Mouse (Mus musculus) forebrain, embryonic 10.5 days (tissue): ENCODE results near the gene Polr1d. TPM values are rescaled to one million over a fixed set of nuclear protein-coding genes. Genes with fewer than 3 reads are reported as not detected.

Experiments
- DNase-seq: peaks from one replicate; pipeline ENCODE4 v3.0.0-alpha.2; 2017; ENCODE audit warnings: low spot score; ENCODE audit errors: extremely low spot score
- H3K27ac ChIP-seq: fragments of 300-500 bp; sonication (generic); 2 replicates; pipeline ENCODE4 v1.5.1; 2016; ENCODE audit warnings: mild to moderate bottlenecking
- H3K27me3 ChIP-seq: fragments of 300-500 bp; sonication (generic); 2 replicates; pipeline ENCODE4 v1.6.1; 2016; ENCODE audit warnings: mild to moderate bottlenecking; ENCODE audit not compliant: poor library complexity, severe bottlenecking
- H3K36me3 ChIP-seq: fragments of 300-500 bp; sonication (generic); replicated peaks from 2 replicates; pipeline ENCODE4 v1.6.1; 2016; ENCODE audit warnings: mild to moderate bottlenecking, moderate library complexity
- H3K4me1 ChIP-seq: fragments of 300-500 bp; sonication (generic); 2 replicates; pipeline ENCODE4 v1.6.1; 2016
- H3K4me3 ChIP-seq: fragments of 300-500 bp; sonication (generic); 2 replicates; pipeline ENCODE4 v1.5.1; 2016; ENCODE audit warnings: mild to moderate bottlenecking, moderate library complexity
- H3K9me3 ChIP-seq: fragments of 300-500 bp; sonication (generic); 2 replicates; pipeline ENCODE4 v1.6.1; 2016; ENCODE audit warnings: mild to moderate bottlenecking, moderate library complexity
- WGBS: fragments of 180-500 bp; shearing (Covaris S2); methylation state at CpG from one replicate; pipeline ENCODE4 v1.1.7; 2016; 5-methylcytosine and 5-hydroxymethylcytosine counted together
- polyA plus RNA-seq: library from polyadenylated mRNA; unstranded; fragments of >200 nt; fragmentation: Nextera tagmentation; extraction: Ambion mirVana; gene quantifications from 2 replicates; pipeline ENCODE4 v1.2.1, GENCODE M21; 2016

The Polr1d gene
- polyA plus RNA-seq, 1 experiment from 2014 or later = 132 TPM

DNA sequence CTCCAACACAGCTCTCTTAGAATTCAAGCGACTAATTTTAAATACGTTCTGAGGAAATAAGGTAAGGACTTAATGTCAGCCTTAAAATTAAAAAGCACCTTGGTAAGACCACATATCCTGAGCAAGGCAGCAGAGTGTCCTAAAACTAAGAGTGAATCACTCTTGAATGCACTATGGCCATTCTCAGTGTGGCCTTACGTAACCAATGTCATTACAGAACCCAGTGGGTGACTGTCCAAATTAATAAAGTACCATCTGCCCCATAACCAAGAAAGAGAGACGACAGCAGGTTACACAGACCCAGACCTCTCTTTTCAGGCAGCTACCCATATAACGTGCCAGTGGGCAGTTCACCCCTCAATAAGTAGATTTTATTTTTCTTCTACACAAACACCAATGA, 18.2 kb upstream of the Polr1d start:
- no peaks in the 10 kb centered on the region for H3K9me3 ChIP-seq
- H3K36me3 ChIP-seq = no peaks in the 10 kb centered on the region
- 93% methylated on average over 5 of the region's 5 CpGs for WGBS
- H3K4me3 ChIP-seq = no peak overlapping the region
- H3K27ac ChIP-seq = no peak overlapping the region
- H3K4me1 ChIP-seq = peaks cover 1% of the 10 kb centered on the region; the same call in 1 of the 2 replicates
- no peaks in the 10 kb centered on the region for H3K27me3 ChIP-seq
- DNase-seq = no peak

DNA sequence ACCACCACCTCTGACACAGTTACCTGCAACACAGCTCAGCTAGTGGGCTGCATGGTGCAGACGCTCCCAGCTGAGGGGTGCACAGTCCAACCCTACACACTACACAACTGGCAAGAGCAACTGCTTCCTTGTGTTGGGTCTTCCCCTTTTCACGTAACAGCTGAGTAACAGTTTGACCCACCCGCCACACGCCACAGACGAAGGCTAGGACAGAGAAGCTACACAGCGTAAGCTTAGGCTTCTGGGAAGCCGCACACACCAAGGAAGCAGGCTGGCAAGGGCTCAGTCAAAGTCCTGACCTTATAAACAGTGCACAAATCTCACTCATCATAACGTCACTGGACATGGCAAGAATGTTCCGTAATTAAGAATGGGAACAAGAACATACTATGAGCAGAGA, 17.5 kb upstream of the Polr1d start:
- WGBS = 91% methylated on average over 9 of the region's 9 CpGs
- Histone ChIP-seq H3K9me3 (no peaks in the 10 kb centered on the region), H3K27me3 (no peaks in the 10 kb centered on the region)

DNA sequence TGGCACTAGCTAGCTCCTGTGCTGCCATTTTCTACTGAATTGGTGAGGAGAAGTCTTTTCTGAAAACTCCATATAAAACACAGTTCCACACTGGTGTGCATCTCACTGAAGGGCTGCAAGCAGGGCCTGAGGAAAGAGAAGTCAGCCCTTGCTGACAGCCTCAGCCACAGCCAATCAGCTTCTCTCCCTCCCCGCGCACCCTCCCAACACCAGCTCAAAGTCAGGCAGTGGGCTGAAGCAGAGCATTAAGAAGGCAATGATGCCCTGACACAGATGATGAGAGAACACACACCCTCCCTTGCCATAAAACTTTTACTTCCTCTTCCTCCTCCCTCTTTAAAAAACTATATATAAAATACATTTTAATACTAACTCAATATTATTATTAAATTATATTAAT, 16.8 kb upstream of the Polr1d start:
- DNase-seq = no peak
- H3K4me1 ChIP-seq = no peaks in the 10 kb centered on the region
- H3K9me3 ChIP-seq = no peaks in the 10 kb centered on the region
- no peaks in the 10 kb centered on the region for H3K27me3 ChIP-seq
- H3K36me3 ChIP-seq = no peaks in the 10 kb centered on the region
- H3K27ac ChIP-seq = no peak overlapping the region
- H3K4me3 ChIP-seq = no peak overlapping the region
- WGBS = 95% methylated on average over 2 of the region's 2 CpGs

More for the DNA sequence above, 17.5 kb upstream of the Polr1d start:
- no peak for DNase-seq
- H3K36me3 ChIP-seq = no peaks in the 10 kb centered on the region
- no peak overlapping the region for H3K27ac ChIP-seq
- no peaks in the 10 kb centered on the region for H3K4me1 ChIP-seq
- no peak overlapping the region for H3K4me3 ChIP-seq

DNA sequence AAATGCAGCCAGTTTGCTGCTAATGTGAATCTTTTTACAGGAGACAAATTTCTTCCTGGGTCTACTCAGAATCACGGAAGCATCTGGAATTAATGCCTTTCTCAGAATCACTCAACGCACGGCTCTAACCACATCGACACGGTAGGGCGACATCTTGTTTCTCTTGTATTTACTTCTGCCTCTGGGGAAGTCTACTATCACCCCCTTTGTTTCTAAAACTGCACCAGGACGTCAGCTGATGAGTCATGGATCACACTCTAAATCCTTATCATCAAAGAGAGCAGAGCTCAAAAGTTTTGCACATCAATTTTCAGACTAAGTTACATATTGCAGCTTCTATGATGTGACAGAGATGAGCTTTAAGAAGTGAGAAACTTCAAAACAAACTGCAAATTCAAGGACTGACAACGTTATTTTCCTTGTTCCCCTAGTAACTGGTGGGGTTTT, 13.6 kb upstream of the Polr1d start:
- no peak for DNase-seq
- H3K36me3 ChIP-seq = no peaks in the 10 kb centered on the region
- no peaks in the 10 kb centered on the region for H3K27me3 ChIP-seq
- no peak overlapping the region for H3K4me3 ChIP-seq
- 0 out of 2 replicates have a peak, but pooled peaks cover 4% of the 10 kb centered on the region for H3K4me1 ChIP-seq
- H3K27ac ChIP-seq = no peak overlapping the region
- 81% methylated on average over 8 of the region's 8 CpGs for WGBS
- no peaks in the 10 kb centered on the region for H3K9me3 ChIP-seq

DNA sequence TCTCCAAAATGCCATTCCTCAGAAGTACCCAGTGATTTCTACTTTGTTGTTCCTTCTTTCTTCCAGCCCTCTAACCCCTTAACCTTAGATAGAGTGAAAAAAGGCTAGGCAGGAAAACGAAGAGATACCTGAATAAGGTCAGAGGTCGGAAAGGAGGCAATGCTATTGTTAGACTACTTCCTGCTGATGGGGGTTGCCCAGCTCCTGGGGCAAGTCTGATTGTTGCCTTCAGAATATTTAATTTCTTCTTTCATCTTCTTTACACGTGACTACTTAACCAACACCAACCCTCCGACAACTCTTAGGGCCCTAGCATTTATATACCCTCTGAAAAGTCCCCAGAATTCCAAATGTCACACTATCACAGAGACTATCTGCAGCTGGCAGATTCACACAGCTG, 10.7 kb upstream of the Polr1d start:
- no peaks in the 10 kb centered on the region for H3K27me3 ChIP-seq
- DNase-seq = no peak
- H3K4me3 ChIP-seq = no peak overlapping the region
- peaks cover 11% of the 10 kb centered on the region for H3K4me1 ChIP-seq
- WGBS = 59% methylated on average over 4 of the region's 4 CpGs
- no peaks in the 10 kb centered on the region for H3K9me3 ChIP-seq
- no peaks in the 10 kb centered on the region for H3K36me3 ChIP-seq
- H3K27ac ChIP-seq = no peak overlapping the region

DNA sequence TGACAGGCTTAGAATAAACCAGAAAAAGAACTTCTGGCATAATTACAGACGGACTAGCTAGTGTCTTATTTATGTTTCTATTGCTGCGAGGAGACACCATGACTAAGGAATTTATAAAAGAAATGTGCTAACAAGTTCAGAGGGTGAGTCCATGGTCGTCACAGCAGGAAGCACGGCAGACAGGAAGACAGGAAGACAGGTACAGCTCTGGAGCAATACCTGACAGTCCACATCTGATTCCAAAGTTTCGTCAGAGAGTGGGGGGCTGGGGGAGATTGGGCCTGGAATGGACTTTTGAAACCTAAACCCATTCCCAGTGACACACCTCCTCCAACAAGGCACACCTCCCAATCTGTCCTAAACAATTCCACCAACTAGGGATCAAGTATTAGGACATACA, 9.9 kb upstream of the Polr1d start:
- H3K4me1 ChIP-seq = peaks cover 13% of the 10 kb centered on the region
- H3K4me3 ChIP-seq = no peak overlapping the region
- 79% methylated on average over 5 of the region's 5 CpGs for WGBS
- no peak overlapping the region for H3K27ac ChIP-seq
- no peak for DNase-seq
- H3K9me3 ChIP-seq = no peaks in the 10 kb centered on the region
- no peaks in the 10 kb centered on the region for H3K36me3 ChIP-seq
- H3K27me3 ChIP-seq = no peaks in the 10 kb centered on the region

DNA sequence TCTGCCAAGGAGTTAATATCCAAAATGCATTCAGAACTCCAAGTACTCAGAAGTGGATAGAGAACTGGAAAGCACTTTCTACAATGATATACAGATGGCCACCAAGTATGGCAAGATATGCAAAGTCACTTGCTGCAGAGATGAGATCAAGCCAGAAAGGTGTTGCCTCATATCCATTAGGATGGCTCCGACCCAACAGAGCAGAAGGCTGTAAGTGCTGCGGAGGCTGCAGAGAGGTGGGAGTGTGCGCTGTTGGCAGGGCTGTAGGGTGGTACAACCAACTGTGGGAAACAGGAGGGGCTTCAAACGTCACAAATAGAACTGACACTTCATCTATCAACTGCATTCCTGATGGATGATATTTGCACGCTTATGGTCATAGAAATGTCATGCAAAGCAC, 8.0 kb upstream of the Polr1d start:
- DNase-seq = no peak
- WGBS = 88% methylated on average over 5 of the region's 5 CpGs
- Histone ChIP-seq H3K27ac (no peak overlapping the region), H3K9me3 (no peaks in the 10 kb centered on the region), H3K27me3 (no peaks in the 10 kb centered on the region), H3K4me3 (no peak overlapping the region), H3K4me1 (peaks cover 15% of the 10 kb centered on the region), H3K36me3 (no peaks in the 10 kb centered on the region)

DNA sequence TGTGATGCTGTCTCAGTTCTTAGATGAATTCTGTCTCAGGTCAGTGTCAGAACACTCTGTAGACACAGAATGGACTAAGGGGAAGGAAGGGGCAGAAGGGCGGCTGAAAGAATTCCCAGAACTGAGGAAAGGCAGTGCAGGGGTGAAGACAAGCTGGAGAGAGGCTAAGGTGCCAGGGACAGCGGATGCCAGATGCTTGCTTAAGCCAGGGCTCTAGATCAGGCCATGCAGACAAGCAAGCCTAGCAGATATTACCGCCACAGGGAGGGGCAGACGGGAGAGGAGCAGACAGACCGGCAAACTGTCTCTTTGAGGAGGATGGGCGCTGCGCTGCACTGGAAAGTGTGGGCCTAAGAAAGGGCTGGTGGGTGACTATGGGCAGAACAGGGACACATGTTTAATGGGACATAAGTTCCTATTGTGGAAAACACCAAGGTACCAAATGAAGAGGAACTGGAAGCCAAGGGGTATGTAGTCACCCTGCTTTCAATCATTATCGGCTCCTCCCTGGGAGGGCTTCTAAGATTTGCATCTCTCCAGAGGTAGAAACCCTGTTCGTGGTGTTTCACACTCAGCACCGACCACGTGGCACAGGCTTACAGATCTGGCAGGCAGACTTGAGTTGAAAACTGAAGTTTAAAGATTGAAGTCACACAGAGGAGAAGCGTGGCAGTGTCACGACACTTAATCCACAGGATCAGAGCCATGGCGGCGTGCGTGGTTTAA, 5.9 kb upstream of the Polr1d start:
- no peak overlapping the region for H3K27ac ChIP-seq
- no peak for DNase-seq
- 79% methylated on average over 16 of the region's 16 CpGs for WGBS
- H3K4me3 ChIP-seq = no peak overlapping the region
- no peaks in the 10 kb centered on the region for H3K27me3 ChIP-seq
- peaks cover 26% of the 10 kb centered on the region for H3K4me1 ChIP-seq
- H3K36me3 ChIP-seq = no peaks in the 10 kb centered on the region
- no peaks in the 10 kb centered on the region for H3K9me3 ChIP-seq

DNA sequence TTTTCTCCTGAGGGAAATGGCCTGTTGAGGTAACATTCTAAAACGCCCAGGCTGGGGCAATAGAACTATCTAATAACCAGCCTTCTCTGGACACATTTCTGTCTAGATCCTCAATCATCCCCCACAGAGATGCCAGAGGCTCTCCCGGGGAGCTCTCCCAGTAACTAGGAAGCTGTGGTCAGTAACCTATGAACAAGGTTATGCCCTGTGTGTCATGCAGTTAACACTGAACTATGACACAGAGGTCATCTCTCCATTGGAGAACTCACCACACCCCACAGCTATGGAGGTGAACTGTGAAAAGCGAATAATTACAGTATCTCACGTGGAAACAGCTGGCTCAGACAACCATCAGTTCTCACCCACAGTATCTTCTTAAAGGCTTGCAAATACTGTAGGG, 5.0 kb upstream of the Polr1d start:
- H3K27me3 ChIP-seq = no peaks in the 10 kb centered on the region
- WGBS = 75% methylated on average over 4 of the region's 4 CpGs
- no peak overlapping the region for H3K27ac ChIP-seq
- H3K4me3 ChIP-seq = no peak overlapping the region
- no peak for DNase-seq
- peaks cover 23% of the 10 kb centered on the region for H3K4me1 ChIP-seq
- H3K36me3 ChIP-seq = no peaks in the 10 kb centered on the region
- H3K9me3 ChIP-seq = no peaks in the 10 kb centered on the region

DNA sequence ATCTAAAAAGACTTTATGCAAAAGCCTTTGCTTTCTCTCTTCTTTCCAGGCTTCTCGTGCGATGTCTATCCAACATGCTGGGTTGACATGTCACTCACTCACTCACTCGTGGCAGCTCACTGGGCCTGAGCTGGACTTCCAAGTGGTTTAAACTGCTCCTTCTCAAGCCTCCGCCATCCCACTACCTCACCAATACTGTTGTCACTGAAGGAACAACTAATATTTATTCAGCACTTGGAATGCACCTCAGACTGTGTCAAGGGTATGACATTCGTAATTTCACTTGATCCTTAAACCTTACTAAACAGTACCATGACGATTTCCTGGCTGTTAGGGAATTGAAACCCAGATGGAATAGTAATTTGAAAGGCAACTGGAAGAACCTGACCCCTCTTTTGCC, 3.0 kb upstream of the Polr1d start:
- Histone ChIP-seq H3K27me3 (no peaks in the 10 kb centered on the region), H3K4me1 (peaks cover 36% of the 10 kb centered on the region), H3K27ac (no peak overlapping the region), H3K4me3 (no peak overlapping the region), H3K9me3 (no peaks in the 10 kb centered on the region), H3K36me3 (peaks cover 3% of the 10 kb centered on the region)
- DNase-seq = no peak
- whole genome bisulfite sequencing = 92% methylated on average over 6 of the region's 6 CpGs

DNA sequence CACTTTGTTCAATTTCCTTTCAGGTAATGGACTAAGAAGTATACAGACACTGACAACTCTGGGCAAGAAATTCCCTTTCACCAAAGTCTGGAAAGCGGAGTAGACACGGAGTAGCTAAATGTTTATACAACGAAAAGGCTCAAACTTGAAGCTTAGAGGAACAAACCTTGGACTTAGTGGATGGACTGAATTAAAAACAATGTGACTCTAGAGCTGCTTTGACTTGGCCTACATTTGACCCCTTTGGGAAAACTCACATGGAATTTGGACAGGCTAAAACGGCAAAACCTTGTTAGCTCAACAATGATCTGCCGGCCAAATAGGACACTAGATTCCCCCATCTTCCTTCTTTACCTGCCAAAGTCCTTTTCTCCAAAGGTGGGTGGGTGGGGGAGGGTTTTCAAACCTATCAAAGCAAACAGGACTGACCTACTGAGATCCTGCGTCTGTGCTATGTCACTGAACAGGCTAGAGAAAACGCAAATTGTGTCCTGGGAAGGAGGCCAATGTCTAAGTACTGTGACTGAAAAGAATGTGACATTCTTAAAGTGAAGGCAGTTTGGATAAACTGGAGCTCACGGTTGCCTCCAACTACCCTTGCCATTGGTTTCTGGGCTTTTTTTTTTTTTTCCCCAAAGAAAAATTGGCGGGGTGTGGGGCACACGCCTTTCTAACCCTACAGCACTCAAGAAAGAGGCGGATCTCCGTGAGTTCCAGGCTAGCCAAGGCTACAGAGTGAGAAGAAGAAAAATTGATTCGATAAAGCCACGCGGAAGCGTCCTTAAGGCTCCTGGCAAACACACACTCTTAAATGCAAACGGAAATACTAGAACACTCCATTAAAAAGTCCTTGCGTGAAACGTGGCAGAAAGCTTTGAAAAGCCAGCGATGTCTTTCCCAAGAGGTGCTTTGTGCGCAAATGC, 1.5 kb upstream of the Polr1d start:
- 18% methylated on average over 21 of the region's 21 CpGs for WGBS
- H3K27ac ChIP-seq = peak overlapping the region; percentile 89
- H3K27me3 ChIP-seq = no peaks in the 10 kb centered on the region
- H3K4me1 ChIP-seq = peaks cover 34% of the 10 kb centered on the region
- H3K36me3 ChIP-seq = peaks cover 18% of the 10 kb centered on the region
- no peaks in the 10 kb centered on the region for H3K9me3 ChIP-seq
- peak overlapping the region; percentile 79 for H3K4me3 ChIP-seq
- no peak for DNase-seq

DNA sequence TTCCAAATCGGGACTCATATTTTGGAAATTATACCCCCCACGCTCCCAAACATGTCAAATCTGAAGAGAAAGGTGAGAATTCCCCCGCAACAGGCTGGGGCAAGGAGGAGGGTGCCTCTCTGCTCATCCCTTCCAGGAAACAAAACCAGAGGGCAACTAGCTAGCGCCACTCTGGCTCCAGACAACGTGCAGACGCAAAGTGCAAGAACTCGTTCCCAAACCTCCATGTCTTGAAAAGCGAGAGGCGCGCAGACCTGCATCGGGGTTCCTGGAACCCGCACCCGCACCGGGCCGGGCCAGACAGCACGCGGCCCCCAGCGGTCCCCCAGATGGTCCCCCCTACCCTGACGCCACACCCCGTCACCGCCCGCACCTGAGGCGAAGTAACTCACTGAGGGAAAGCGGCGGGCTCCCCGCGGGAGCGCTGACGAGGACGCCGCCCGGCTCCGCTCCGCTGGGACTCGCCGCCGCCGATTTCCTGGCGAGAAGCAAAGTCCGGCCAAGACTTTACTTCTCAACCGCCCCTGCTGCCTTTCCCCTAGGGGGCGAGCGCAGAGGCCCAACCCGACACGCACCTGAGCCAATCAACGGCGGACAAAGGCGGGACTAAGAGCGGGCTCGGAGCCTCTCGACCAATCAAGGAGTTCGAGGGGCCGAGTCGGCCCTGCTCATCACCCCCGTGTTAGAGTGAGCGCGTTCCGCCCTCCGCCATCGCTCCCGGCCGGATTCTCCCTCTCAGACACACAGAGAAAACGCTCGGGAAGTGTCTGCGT, 638 bp upstream of the Polr1d start, which contains the start of gene Lnx2:
Lnx2 (minus strand) TSS at position 561 of the 773 bp plus-strand sequence.
- H3K27ac ChIP-seq = peak within 1 kb of the TSS; percentile 89
- H3K27me3 ChIP-seq = no peaks in the 10 kb centered on the region
- under 1% methylated on average over 65 of the region's 65 CpGs for WGBS
- peaks cover 30% of the 10 kb centered on the region for H3K4me1 ChIP-seq
- DNase-seq = peak; percentile 98
- no peaks in the 10 kb centered on the region for H3K9me3 ChIP-seq
- peaks cover 23% of the 10 kb centered on the region for H3K36me3 ChIP-seq
- peak within 1 kb of the TSS; percentile 79 for H3K4me3 ChIP-seq
